Mouse (Mus musculus): Measurements from ENCODE around the gene Clta. TPM values are rescaled to one million over a fixed set of nuclear protein-coding genes. Genes with fewer than 3 reads are reported as not detected.

Gene Clta
- total and polyA plus RNA-seq, 2 experiments from 2014 or later, result 366 to 379 TPM

DNA sequence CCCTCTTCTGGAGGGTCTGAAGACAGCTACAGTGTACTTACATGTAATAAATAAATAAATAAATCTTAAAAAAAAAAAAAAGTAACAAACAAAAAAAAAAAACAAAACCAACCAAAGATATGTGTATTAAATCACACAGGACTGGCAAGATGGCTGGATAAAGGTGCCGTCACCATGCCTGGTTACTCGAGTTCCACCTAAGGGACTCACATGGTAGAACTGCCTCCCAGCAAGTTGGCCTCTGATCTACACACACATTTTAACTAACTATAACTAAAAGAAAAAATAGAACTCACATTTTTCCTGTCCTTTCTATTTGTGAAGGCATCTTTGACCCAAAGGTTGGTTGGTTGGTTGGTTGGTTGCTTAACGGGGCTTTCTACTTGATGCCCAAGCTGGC lies 7.5 kb downstream of the Clta start:
- Histone ChIP-seq H3K36me3 (ENCODE audit: insufficient read depth, low read length) (no peaks in the 10 kb centered on the region), H3K9me3 (ENCODE audit: low read length) (no peaks in the 10 kb centered on the region), H3K27ac (peak overlapping the region; percentile 83), H3K27me3 (ENCODE audit: insufficient read depth, low read length) (no peaks in the 10 kb centered on the region), H3K4me1 (ENCODE audit: insufficient read depth, low read length) (peaks cover 14% of the 10 kb centered on the region), H3K4me2 (ENCODE audit: low read depth, low read length) (peak overlapping the region; percentile 94), H3K4me3 (ENCODE audit: low read length) (peak overlapping the region; percentile 89), H3K9ac (replicated peaks; ENCODE audit: low read length) (peak overlapping the region; percentile 88)
- no peak for TF ChIP-seq CTCF (IDR thresholded peaks at IDR 0.05; ENCODE audit: low read depth)
- ATAC-seq, result no peak
- WGBS, result 84% methylated on average over 3 of the region's 3 CpGs
- DNase-seq (ENCODE audit: low spot score), result no peak

DNA sequence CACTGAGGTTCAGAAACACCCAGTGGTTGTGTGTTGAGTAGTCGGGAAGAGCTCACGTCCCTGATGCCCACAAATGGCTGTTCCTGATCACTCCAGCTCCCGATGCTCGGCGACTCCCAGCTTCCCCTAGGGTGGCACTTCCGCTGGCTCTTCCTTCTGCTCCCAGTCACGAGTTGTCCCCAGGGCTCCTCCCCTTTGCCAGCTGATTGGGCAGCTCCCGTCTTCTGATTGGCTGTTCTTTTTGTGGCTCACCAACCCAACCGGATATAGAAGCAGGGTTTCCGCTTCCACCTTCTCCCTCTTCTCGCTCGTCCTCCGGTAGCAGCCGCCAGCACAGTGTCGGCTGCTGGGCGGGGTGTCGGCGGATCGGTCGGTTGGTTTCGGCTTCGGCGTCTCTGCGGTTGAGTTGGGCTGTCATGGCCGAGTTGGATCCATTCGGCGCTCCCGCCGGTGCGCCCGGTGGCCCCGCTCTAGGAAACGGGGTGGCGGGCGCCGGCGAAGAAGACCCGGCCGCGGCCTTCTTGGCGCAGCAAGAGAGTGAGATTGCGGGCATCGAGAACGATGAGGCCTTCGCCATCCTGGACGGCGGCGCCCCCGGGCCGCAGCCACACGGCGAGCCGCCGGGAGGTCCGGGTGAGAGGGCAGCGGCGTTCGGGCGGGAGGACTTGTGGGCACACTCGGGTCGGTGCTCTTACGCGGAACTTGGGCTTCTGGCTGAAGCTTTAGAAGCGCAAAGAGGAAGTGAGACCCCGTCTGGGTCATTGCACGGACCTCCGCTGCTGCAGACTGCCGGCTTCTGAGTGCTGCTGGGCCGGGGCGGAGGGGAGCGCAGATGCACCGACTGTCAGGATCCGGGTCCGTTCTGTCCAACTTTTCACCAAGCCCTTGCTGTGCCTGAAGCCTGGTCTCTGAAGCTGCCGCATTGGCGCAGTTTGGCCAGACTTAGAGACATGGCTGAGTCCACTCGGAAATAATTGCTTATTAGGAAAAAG lies 8.4 kb downstream of the Clta start:
- no peaks in the 10 kb centered on the region for H3K9me3 ChIP-seq (ENCODE audit: low read length)
- no peaks in the 10 kb centered on the region for H3K27me3 ChIP-seq (ENCODE audit: insufficient read depth, low read length)
- peak overlapping the region; percentile 89 for H3K4me3 ChIP-seq (ENCODE audit: low read length)
- no peaks in the 10 kb centered on the region for H3K36me3 ChIP-seq (ENCODE audit: insufficient read depth, low read length)
- ATAC-seq (peak; percentile 99), DNase-seq (ENCODE audit: low spot score) (peak; percentile 96)
- H3K4me1 ChIP-seq (ENCODE audit: insufficient read depth, low read length), result peaks cover 14% of the 10 kb centered on the region
- peak; percentile 20; the same call in 1 of the 2 replicates for TF ChIP-seq CTCF (IDR thresholded peaks at IDR 0.05; ENCODE audit: low read depth)
- peak overlapping the region; percentile 94 for H3K4me2 ChIP-seq (ENCODE audit: low read depth, low read length)
- peak overlapping the region; percentile 88 for H3K9ac ChIP-seq (replicated peaks; ENCODE audit: low read length)
- WGBS, result 2% methylated on average over 77 of the region's 77 CpGs
- peak overlapping the region; percentile 89 for H3K27ac ChIP-seq

DNA sequence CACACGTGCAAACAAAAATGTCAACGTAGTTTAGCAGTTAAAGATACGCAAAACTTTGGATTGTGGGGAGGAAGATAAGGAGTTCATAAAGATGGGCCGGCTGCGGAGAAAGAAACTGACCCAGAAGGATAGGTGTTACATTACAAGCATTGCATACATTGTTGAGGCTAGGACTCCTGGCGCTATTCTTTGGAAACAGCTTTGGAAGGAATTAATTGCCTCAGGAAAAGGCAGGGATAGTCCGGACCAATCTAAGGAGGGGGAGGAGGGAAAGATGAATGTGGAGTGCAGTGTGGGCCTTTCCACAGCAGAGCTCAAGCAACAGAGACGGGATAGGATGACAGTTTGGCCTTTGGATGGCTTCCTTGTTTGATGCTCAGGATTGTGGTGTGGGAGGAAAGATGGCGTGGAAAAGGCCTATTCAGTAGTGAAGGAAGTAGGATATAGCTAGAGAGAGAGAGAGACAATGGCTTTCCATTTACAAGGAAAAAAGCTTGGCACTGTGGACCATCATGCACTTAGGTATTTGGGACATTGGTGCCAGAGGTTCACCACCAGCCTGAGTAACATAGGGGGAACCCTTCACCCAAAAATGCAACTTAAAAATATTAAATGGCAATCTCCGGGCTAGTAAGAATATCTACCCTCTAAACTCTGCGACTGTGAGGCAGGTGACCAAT lies 9.3 kb downstream of the Clta start:
- DNase-seq (ENCODE audit: low spot score) (no peak), ATAC-seq (no peak)
- no peaks in the 10 kb centered on the region for H3K9me3 ChIP-seq (ENCODE audit: low read length)
- H3K9ac ChIP-seq (replicated peaks; ENCODE audit: low read length), result peak overlapping the region; percentile 88
- peak overlapping the region; percentile 89 for H3K4me3 ChIP-seq (ENCODE audit: low read length)
- H3K27ac ChIP-seq, result 0 out of 2 replicates have a peak overlapping the region, but pooled peaks have one; percentile 89
- H3K27me3 ChIP-seq (ENCODE audit: insufficient read depth, low read length), result no peaks in the 10 kb centered on the region
- no peak for TF ChIP-seq CTCF (IDR thresholded peaks at IDR 0.05; ENCODE audit: low read depth)
- H3K4me2 ChIP-seq (ENCODE audit: low read depth, low read length), result peak overlapping the region; percentile 94
- peaks cover 14% of the 10 kb centered on the region for H3K4me1 ChIP-seq (ENCODE audit: insufficient read depth, low read length)
- no peaks in the 10 kb centered on the region for H3K36me3 ChIP-seq (ENCODE audit: insufficient read depth, low read length)
- WGBS, result 29% methylated on average over 11 of the region's 11 CpGs

DNA sequence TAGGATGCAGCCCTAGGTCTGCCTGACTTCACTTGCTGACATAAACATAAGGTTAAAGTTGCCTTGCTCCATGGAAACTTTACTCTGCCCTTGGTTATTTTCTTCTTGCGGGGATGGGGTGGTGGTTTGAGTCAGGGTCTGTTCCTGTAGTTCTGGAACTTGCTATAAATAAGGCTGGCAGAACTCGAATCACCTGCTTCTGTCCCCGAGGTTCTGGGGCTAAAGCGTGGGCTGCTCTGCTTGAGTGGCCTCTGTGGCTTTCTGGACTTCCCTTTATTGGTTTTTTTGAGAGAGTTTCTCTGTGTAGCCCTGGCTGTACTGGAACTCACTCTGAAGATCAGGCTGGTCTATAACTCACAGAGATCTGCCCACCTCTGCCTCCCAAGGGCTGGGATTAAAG lies 11.8 kb downstream of the Clta start:
- Histone ChIP-seq H3K9ac (replicated peaks; ENCODE audit: low read length) (no peak overlapping the region), H3K27ac (no peak overlapping the region), H3K4me1 (ENCODE audit: insufficient read depth, low read length) (peaks cover 14% of the 10 kb centered on the region), H3K27me3 (ENCODE audit: insufficient read depth, low read length) (no peaks in the 10 kb centered on the region), H3K4me3 (ENCODE audit: low read length) (no peak overlapping the region), H3K36me3 (ENCODE audit: insufficient read depth, low read length) (peaks cover 18% of the 10 kb centered on the region), H3K4me2 (ENCODE audit: low read depth, low read length) (no peak overlapping the region), H3K9me3 (ENCODE audit: low read length) (no peaks in the 10 kb centered on the region)
- ATAC-seq (no peak), DNase-seq (ENCODE audit: low spot score) (no peak)
- 95% methylated on average over 4 of the region's 4 CpGs for WGBS
- TF ChIP-seq CTCF (IDR thresholded peaks at IDR 0.05; ENCODE audit: low read depth), result no peak

DNA sequence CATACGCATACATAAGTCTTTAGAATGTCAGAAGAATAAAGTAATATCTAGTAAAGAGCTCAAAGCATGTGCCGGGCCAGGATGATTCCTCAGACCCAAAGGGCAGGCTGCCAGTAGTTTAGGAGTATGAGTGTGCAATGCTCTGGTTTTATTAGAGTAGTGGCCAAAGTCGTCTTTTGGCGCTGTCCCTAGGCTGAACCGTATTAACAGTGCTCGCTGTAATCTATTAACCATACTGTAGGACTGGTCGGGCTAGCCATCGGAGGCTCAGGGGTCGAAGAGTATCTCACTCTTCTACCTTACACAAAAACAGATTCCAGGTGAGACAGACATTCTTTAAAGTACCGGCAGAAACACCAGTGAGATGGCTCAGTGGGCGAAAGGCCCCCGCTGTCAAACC lies 12.5 kb downstream of the Clta start:
- 94% methylated on average over 12 of the region's 12 CpGs for WGBS
- ATAC-seq (no peak), DNase-seq (ENCODE audit: low spot score) (no peak)
- TF ChIP-seq CTCF (IDR thresholded peaks at IDR 0.05; ENCODE audit: low read depth), result no peak
- no peaks in the 10 kb centered on the region for H3K9me3 ChIP-seq (ENCODE audit: low read length)
- H3K4me2 ChIP-seq (ENCODE audit: low read depth, low read length), result no peak overlapping the region
- H3K4me3 ChIP-seq (ENCODE audit: low read length), result no peak overlapping the region
- no peak overlapping the region for H3K27ac ChIP-seq
- H3K4me1 ChIP-seq (ENCODE audit: insufficient read depth, low read length), result peaks cover 14% of the 10 kb centered on the region
- H3K27me3 ChIP-seq (ENCODE audit: insufficient read depth, low read length), result no peaks in the 10 kb centered on the region
- no peak overlapping the region for H3K9ac ChIP-seq (replicated peaks; ENCODE audit: low read length)
- peaks cover 25% of the 10 kb centered on the region for H3K36me3 ChIP-seq (ENCODE audit: insufficient read depth, low read length)

DNA sequence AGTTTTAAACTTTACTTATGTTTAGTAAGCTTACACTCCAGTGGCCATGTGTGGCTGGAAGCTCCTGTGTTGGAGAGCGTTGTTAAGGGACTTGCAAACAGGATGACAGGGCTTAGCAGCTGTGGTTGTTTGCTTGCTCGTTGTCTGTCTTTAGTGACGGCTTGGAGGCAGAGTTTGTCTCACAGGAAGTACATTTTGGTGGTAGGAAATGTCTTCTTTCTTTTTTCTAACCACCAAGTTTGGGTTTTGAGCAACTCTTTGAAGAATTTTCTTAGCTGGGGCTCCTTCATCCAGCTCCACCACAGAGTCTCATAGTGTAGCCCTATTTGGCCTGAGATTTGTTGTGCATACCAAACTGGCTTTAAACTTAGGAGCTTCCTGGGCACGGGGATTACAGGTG lies 18.1 kb downstream of the Clta start:
- no peak overlapping the region for H3K9ac ChIP-seq (replicated peaks; ENCODE audit: low read length)
- H3K4me3 ChIP-seq (ENCODE audit: low read length), result no peak overlapping the region
- TF ChIP-seq CTCF (IDR thresholded peaks at IDR 0.05; ENCODE audit: low read depth), result no peak
- peaks cover 60% of the 10 kb centered on the region for H3K36me3 ChIP-seq (ENCODE audit: insufficient read depth, low read length)
- ATAC-seq (no peak), DNase-seq (ENCODE audit: low spot score) (no peak)
- H3K4me1 ChIP-seq (ENCODE audit: insufficient read depth, low read length), result no peaks in the 10 kb centered on the region
- H3K27me3 ChIP-seq (ENCODE audit: insufficient read depth, low read length), result no peaks in the 10 kb centered on the region
- H3K4me2 ChIP-seq (ENCODE audit: low read depth, low read length), result no peak overlapping the region
- H3K9me3 ChIP-seq (ENCODE audit: low read length), result no peaks in the 10 kb centered on the region
- WGBS, result 88% methylated on average over 4 of the region's 4 CpGs
- H3K27ac ChIP-seq, result no peak overlapping the region
